Mouse (Mus musculus): Measurements from ENCODE around the gene Fbxl19.
A peak's percentile ranks its signal among the peaks of the same experiment; 100 is the strongest.
"Not testable (repeated sequence)": the region's sequence is repeated elsewhere in the genome, so short reads cannot be mapped to it uniquely, and the experiment has no call there.

Fbxl19 gene

DNA sequence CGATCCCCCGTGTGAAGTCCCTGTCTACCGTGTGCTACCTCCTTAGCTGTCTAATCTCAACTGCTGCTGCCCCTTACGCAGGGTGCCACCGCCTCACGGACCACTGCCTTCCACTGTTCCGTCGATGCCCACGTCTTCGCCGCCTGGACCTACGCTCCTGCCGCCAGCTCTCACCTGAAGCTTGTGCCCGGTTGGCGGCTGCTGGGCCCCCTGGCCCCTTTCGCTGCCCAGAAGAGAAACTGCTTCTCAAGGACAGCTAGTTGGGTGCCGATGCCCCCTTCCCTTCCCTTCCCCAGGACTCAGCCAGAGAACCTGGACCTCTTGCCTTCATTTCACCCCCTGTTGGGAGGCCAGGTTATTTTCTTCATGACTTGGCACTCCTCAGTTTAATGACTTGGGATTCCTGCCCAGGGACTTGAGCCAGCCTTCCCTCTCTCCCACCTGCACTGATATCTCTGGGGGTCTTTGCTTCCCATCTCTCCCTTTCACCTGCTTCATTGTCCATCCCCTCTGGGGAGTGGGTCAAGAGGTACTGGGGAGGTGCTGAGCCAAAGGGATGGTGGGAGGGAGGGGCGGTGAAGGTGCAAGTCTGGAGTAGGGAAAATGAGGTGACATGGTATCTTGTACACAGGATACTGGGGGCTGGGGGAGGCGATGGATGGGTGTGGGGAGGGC lies 23.5 kb downstream of the Fbxl19 start:
- DNase-seq (ENCODE audit: low read depth, low spot score) = no peak

DNA sequence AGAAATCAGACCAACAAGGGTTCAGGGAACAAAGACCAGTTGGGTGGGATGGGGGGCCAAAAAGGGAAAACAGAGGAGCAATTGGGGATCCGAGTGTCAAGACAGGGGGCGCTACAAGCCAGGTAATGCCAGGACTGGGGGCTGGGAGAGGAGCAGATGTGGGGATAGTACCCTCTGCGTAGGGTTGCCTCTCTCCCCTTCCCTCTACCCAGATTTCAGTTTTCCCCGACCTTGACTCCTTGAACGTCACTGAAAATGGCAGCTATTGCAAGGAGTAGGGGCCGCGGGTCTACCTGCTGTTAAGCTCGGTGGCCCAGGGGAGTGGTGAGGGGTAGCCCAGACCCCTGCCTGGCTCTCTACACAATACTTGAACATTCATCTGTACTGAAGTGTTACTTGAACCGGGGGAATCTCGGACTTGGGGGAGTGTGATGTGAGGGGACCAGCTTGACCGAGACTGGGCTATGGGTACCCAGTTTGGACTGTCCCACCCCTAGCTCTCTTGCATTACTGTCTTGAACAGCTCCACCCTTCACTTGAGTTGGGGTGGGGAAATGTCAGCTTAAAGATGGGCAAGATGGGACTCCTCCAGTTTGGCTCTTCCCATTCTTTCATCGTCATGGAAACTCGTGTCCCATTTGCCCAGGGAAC lies 24.1 kb downstream of the Fbxl19 start:
- DNase-seq (ENCODE audit: low read depth, low spot score) = no peak

DNA sequence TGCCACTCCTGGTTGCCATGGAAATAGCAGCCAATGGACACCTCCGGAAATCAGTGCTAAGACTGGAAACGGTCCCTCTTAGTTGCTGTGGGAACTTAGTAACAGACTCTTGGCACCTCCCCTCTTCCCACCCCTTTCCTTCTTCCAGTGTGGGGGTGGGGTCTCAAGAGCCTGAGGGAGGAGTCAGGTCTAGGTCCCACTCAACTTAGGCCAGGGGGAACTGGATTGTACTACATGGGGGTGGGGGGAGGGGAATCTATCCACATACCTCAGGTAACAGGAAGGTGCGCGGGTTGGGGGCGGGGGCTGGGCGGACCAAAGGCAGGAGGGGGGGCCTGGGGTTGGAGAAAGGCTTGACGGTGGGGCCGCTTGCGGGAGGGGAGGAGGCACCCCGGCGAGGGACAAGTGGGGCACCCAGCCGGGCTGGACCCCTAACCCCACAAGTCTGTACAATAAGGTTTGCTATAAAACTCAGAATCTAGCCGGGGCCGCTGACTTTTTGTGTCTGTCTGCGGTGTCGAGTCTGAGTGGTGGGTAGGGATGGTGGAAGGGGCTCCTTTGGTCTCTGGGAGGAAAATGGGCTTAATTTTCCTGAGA lies 24.8 kb downstream of the Fbxl19 start:
- no peak for DNase-seq (ENCODE audit: low read depth, low spot score)

DNA sequence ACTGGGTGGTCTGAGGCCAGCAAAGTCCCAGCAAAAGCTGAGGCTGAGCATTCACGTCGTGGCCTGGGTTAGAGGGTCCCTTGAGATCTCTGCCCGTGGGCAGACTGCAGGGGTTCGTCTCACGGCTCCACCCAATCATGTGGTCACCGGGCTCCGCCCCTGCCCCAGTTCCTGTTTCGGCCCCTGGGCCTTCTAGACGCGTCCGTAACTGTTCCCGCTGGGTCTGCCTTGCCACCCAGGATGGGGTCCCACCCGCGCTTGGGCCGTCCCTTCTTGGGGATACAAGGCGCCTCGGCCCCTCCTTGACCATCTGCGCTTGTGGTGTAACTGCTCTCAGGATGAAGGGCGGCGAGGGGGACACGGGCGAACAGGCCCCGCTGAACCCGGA lies 25.3 kb downstream of the Fbxl19 start, which contains the start of gene Orai3:
TSS of gene Orai3 (plus strand) at position 165 of the 388 bp plus-strand sequence.
- DNase-seq (ENCODE audit: low read depth, low spot score) = no peak

DNA sequence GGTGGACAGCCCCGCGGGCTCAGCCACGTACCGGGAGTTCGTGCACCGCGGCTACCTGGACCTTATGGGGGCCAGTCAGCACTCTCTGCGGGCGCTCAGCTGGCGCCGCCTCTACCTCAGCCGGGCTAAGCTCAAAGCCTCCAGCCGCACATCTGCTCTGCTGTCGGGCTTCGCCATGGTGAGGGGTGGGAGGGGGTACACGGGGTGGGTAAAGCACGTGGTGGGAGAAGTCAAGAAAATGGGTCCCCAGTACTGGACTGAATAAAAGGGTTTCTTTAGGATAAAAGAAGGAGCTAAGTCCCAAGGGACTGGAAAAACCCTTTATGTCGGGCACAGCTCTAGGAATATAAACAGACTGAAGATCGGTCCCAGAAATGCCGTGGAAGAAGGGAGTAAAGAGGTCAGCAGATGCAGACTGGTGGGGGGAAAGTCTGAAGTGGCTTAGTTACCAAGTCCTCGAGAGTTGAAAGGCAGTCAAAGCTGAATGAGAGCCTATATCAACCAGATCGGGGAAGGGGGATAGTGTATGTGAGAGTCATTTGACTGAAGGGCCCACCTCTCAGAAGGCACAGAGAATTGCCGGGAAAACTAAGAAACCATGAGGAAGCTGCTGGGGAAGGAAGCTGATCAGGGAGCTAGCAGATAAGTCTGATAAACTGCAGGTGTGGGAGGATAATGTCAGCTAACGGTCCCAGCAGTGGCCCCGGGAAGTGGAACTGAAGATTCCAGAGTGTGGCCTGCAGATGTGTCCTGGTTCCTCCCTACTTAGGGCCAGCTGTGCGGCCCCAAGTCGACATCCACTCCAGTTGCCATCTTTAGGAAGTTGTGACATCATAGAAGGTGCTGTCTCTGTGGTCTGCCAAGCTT lies 25.9 kb downstream of the Fbxl19 start:
- DNase-seq (ENCODE audit: low read depth, low spot score) = no peak

DNA sequence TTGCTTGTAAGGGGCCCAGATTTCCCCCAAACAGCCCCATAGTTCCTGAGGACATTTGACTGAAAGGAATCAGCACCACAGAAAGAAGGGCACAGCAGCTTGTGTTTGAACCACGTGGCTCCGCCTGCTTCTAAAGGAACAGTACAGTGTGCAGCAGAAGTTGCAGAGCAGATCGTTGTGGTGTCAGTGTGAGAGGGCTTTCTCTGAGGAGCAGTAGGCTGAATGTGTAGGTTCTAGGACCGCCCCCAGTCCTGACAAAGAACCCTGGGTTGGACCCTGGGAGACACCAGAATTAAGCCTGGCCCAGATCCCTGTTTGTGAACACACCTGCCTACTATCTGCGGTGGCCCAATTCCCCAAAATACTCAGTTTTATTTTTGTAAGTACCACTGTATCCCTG lies 26.9 kb downstream of the Fbxl19 start:
- no peak for DNase-seq (ENCODE audit: low read depth, low spot score)

DNA sequence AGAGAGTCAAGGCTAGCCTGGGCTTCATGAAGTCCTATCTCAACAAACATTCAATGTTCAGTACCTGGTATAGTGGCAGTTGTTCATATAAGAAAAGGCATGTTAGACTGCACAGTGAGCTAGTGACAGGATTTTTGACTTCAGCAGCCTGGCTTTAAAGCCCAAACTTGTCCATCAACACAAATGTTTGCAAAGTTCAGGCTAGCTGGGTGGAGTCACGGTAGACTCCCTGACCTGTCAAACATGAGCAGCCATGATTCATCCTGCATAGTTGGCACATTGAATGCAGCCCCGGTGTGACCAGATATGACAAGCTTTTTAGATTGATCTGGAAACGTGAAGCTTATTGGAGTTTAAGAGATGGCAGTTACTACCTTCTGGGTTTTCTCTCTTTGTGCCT lies 27.7 kb downstream of the Fbxl19 start:
- DNase-seq (ENCODE audit: low read depth, low spot score) = no peak

DNA sequence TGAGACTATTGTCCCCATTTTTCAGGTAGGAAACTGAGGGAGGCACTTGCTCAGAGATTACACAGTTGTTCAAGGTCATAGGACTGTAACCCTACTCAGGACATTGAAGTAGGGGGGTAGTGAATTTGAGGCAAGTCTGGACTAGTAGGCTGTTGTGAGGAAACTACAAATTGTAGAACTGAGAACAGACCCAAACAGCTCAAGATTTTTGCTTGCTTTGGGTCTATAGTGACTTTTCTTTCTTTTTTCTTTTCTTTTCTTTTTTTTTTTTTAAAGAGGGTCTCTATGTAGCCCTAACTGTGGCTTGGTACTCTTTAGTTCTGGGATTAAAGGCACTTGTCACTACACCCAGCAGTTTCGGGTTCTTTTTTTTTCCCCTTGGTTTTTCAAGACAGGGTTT lies 28.2 kb downstream of the Fbxl19 start:
- DNase-seq (ENCODE audit: low read depth, low spot score) = no peak

DNA sequence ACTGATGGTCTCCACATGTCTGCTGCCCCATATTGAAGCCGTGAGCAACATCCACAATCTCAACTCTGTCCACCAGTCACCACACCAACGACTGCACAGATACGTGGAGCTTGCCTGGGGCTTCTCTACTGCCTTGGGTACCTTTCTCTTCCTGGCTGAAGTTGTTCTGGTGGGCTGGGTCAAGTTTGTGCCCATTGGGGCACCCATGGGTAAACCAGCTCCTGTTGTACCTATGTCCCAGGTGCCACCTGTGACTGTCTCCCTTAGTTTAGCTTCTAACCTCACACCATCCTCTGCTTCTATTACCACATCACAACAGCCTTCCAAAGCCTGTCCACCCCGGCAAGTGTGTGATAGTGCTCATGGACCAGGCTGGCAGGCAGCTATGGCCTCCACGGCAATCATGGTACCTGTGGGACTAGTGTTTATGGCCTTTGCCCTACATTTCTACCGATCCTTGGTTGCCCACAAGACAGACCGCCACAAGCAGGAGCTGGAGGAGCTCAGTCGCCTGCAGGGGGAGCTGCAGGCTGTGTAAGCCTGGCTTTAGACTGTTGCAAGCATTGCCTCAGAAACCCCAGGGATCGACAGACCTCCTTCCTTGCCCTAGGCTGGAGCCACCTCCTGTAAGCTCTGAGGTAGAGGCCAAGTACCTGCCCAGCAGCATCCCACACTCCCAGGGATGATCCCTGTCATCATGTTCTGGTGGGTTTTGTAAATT lies 29.5 kb downstream of the Fbxl19 start:
- DNase-seq (ENCODE audit: low read depth, low spot score) = no peak

DNA sequence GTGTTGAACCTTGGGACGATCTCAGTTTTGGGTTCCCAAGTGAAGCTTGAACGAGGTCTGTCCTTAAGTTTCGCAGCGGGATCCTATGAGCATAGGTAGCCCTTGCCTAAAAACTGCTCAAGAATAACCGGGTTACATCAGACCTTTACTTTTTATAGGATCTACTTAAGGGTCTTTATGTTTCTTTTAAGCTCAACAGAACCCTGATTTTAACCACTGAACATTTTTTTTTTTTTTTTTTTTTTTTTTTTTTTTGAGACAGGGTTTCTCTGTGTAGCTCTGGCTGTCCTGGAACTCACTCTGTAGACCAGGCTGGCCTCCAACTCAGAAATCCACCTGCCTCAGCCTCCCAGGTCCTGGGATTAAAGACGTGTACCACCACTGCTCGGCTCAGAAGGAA lies 31.5 kb downstream of the Fbxl19 start:
- not testable (repeated sequence) for DNase-seq (ENCODE audit: low read depth, low spot score)

DNA sequence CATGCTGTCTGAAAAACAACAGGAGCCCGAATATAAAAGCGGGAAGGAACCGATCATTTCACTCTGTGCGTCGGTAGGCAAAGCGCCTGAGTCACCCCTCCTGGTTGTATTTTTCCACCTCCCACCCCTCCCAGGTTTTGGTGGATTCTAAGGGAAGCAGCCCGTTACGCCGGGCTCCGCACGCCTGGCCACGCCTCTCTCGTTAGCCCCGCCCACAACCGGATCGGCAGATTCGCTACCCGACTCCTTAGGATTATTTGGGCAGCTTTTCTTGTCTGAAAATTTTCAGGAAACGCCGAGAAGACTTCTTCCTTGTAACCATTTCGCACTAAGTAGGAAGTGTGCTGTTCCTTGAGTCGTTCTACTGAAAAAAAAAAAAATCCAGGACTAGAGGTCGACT lies 32.1 kb downstream of the Fbxl19 start, which contains the start of gene Setd1a:
TSS of gene Setd1a (plus strand) at position 245 of the 400 bp plus-strand sequence.
- peak; percentile 78 for DNase-seq (ENCODE audit: low read depth, low spot score)

DNA sequence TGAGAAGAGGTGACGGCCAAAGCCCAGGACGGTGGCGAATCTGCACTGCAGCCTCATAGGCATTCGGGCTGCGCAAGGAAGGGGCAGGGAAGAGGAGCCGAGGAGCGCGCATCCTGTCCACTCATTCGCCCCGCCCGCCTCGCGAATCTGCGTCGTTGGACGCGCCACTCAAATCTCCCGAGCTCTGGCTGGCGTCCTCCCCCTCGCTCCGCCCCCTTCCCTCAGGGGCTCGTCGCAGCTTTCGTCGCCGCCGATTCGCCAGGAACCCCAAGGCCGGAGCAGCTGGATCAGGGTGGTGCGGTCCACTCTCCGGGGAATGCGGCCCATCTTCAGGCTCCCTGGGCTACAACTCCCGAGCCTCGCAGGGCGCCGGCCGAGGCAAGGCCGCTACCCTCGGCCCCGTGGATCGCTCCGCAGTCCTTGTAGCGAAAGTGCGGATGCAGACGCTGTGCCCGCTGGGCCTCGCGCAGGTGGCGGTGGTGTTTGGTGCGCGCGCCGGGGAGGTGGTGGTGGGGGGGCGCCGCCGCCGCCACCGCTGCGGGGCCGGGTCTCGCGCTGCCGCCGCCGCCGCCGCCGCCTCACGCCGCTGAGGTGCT lies 32.6 kb downstream of the Fbxl19 start:
- peak; percentile 96 for DNase-seq (ENCODE audit: low read depth, low spot score)

DNA sequence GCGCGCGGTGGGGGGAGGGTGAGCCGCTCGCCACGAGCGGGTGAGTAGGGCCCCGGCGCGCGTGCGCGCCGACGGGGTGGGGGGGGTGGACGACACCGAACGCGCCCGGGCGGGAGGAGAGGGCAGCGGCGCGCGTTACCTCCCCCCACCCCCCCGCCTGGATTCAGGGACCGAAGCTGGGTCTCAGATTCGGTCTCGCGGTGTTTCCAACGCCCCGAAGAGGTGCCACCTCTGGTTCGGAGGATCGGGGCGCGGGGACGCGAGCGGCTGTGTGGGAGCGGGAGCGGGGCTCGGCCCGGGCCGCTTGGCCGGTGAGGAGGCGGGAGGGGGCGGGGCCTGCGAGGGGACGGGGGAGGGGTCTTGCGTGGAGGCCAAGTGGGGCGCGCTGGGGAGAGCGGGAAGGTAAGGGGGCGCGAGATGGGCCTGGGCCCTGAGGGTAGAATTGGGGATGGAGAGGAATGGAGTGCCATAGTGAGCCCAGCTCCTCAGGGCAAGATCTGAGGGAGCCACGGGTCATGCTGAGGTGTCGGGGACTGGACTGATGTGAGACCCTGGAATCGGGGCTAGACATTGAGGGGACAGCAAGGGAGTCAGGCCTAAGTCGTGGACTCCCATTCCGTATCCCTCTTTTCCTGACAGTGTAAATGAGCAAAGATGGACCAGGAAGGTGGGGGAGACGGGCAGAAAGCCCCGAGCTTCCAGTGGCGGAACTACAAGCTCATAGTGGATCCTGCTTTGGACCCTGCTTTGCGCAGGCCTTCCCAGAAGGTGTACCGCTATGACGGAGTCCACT lies 33.3 kb downstream of the Fbxl19 start:
- no peak for DNase-seq (ENCODE audit: low read depth, low spot score)

DNA sequence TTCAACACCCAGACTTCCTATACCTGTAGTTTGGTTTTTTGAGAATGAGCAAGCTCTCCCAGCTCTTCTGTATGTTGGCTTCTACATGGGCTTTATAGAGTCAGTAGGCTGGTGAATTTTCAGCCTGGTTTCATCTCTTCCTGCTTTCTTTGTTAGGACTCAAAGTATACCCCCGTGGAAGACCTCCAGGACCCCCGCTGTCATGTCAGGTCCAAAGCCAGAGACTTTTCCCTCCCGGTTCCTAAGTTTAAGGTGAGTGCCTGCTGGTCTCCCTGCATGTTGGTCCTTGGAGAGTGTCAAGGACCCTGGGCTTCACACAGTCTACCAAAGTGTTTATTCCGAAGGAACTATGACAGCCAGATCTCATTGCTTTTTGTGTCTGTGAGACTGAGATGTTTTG lies 34.0 kb downstream of the Fbxl19 start:
- no peak for DNase-seq (ENCODE audit: low read depth, low spot score)

DNA sequence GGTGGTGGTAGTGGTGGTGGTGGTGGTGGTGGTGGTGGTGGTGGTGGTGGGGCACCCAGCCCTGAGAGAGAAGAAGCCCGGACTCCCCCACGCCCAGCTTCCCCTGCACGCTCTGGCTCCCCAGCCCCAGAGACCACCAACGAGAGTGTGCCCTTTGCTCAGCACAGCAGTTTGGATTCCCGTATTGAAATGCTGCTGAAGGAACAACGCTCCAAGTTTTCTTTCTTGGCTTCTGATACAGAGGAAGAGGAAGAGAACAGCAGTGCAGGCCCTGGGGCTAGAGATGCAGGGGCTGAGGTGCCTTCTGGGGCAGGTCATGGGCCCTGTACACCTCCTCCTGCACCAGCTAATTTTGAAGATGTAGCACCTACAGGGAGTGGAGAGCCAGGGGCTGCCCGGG lies 41.0 kb downstream of the Fbxl19 start, which contains the start of gene Gm49388:
TSS of gene Gm49388 (plus strand) at position 301 of the 400 bp plus-strand sequence.
- no peak for DNase-seq (ENCODE audit: low read depth, low spot score)

DNA sequence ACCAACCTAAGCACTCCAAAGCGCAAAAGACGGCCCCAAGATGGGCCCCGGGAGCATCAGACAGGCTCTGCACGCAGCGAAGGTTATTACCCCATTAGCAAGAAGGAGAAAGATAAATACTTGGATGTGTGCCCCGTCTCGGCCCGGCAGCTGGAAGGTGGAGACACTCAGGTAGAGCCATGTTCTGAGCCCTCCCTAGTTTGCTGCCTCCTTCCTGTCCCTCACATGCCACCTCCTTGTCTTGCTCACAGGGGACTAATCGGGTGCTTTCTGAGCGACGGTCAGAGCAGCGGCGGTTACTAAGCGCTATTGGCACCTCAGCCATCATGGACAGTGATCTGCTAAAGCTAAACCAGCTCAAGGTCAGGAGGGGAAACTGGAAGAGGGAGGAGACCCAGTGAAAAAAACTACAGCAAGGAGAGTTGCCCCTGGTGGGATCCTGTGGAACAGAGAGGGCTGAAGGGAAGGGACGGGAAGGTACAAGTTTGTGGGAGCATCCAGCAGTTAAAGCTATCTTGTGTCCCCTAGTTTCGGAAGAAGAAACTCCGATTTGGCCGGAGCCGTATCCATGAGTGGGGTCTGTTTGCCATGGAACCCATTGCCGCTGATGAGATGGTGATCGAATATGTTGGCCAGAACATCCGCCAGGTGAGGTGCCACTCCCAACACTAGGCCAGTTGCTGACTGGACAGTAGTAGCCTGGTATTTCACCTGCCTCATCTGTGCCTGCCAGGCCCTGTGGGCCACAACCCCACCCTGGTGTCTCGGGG lies 52.9 kb downstream of the Fbxl19 start:
- no peak for DNase-seq (ENCODE audit: low read depth, low spot score)

DNA sequence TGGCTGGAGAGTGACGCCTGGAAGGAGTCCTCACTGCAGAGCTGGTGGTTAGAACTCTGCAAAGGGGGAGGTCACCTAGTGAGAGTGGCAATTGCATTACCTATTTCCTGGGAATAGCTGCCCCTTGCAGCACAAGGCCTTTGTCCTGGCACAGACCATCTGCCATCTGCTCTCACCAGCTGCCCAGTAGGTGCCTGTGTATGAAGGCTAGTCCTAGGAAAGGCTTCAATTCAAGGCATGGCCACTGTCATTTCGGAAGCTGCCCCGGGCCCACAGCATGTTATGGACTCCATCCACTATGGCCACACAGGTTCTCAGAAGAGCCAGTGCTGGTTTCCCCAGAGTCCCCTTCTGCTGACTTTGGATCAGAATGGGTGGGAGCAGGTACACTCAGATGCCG lies 54.2 kb downstream of the Fbxl19 start:
- DNase-seq (ENCODE audit: low read depth, low spot score) = no peak

DNA sequence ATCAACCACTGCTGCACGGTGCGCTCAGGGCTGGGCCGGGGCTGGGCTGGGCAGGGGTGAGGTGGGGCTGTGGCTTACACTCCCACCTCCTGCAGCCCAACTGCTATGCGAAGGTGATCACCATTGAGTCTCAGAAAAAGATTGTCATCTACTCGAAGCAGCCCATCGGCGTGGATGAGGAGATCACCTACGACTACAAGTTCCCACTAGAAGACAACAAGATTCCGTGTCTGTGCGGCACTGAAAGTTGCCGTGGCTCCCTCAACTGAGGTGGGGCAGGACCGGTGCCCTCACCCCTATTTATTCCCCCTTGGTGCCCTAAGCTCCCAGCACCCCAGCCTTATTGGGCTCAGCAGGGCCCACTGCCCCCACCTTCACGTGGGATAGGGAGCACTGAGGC lies 54.9 kb downstream of the Fbxl19 start:
- no peak for DNase-seq (ENCODE audit: low read depth, low spot score)

DNA sequence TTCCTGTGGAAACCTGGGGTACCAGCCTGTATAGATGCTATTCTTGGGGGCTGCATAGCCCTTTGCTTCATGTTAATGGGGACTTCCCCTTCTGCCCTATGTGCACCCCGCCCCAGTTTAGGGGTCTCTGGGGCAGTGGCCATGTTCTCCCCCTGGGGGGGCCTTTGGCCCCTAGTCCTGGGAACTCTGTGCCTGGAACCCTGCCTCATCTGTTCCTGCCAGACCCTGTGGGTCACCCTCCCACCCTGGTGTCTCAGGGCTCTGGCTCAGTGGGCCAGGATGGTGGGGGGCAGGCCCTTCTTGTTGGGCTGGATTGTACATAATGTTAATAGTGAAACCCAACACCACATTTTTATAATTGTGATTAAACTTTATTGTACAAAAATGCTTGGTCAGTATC lies 55.4 kb downstream of the Fbxl19 start:
- DNase-seq (ENCODE audit: low read depth, low spot score) = no peak
